Mouse (Mus musculus): ENCODE data around the gene Clasp2.

DNA sequence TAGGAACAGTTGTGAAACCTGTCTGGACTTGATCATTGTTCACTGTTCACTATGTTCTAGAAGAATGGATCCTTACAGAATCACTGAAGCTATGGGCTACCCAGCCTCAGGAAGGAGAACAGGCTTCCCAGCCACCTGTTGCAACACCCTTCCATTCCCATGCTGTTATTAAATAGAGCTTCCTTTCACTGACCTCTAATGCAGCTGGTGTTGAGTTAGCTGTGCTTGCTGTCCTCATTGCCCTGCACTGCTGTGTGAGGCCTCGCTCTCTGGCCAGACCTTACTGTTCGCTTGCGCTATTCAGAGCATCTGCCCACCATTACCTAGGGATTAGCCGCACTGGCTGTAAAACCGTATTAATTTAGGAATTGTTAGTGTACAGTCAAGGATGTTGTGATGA lies 96.2 kb downstream of the Clasp2 start:
- TF ChIP-seq CTCF (IDR thresholded peaks at IDR 0.05; ENCODE audit: low read depth, low read length) (no peak), POLR2A (IDR thresholded peaks at IDR 0.05; ENCODE audit: borderline replicate concordance, low read depth, low read length) (no peak)

Data from bone marrow macrophage, adult 2 months (primary cell).